Mouse (Mus musculus): ENCODE results near the gene Best2.

- TF ChIP-seq CTCF (IDR thresholded peaks at IDR 0.05; ENCODE audit: insufficient read depth, low read length) = no peak
- TF ChIP-seq POLR2A (IDR thresholded peaks at IDR 0.05; ENCODE audit: borderline replicate concordance, extremely low read depth, low read depth, low read length) = no peak
These were observed 29.3 kb upstream of the Best2 start for GRCm38 (mm10) chr8:85043619-85044018.
